Mouse (Mus musculus): ENCODE results near the gene Etl4.

- no peak for TF ChIP-seq CTCF (IDR thresholded peaks at IDR 0.05; ENCODE audit: extremely low read depth, insufficient read length, insufficient replicate concordance, low read depth, low read length)
- TF ChIP-seq POLR2A (IDR thresholded peaks at IDR 0.05; ENCODE audit: low read depth, low read length), result no peak
These were observed 693.1 kb downstream of the Etl4 start for GRCm38 (mm10) chr2:20602656-20603055.

Measured in small intestine, adult 2 months (tissue).